ENCODE assay signal across 16 mouse cellular contexts in the genomic region with DNA sequence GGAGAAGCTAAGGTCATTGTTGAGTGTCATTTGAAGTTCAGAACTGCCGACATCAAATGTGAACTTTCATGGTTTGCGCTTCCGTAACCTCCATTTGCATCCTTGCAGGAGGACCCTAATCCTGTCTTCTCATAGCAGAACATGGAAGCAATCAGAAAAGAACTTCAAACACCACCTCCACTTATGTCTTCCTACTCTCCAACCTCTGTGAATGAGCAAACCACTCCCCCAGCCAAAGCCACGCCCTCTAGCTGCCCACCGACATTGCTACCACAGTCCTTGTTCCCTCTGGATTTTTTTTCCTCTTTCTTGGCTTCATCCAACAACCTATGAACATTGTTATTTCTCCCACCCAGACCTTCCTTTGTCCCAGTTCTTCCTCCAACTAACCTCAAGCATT.
"Had no signal": no experiment of that assay in that cellular context is flagged by ENCODE, and none has a peak within 500 bp of the region (broad histone marks: within the 10 kb centered on the region; RNA-seq: fewer than 3 reads in every experiment).

No protein-coding gene starts in this region.

- H3K9ac ChIP-seq: neural tube, embryonic 13.5 days; neural tube, embryonic 15.5 days; stomach, embryonic 15.5 days had no signal

- H3K9me3 ChIP-seq: neural tube, embryonic 13.5 days; neural tube, embryonic 15.5 days; stomach, embryonic 15.5 days had no signal

- H3K4me2 ChIP-seq: neural tube, embryonic 13.5 days; neural tube, embryonic 15.5 days; stomach, embryonic 15.5 days had no signal

- DNase-seq: retina, postnatal 1 day; right cerebral cortex, adult 18-20 months; right cerebral cortex, postnatal 14 days; right cerebral cortex, postnatal 25 days; right cerebral cortex, postnatal 4 days; spleen, adult 18-20 months; thymus, adult 18-20 months; thymus, adult 2 months; thymus, postnatal 14 days; thymus, postnatal 25 days; thymus, postnatal 36 days; thymus, postnatal 4 days had no signal

- H3K27ac ChIP-seq: neural tube, embryonic 13.5 days; neural tube, embryonic 15.5 days; stomach, embryonic 15.5 days; stomach, postnatal 0 days had no signal

- H3K27me3 ChIP-seq: neural tube, embryonic 13.5 days; neural tube, embryonic 15.5 days; stomach, embryonic 15.5 days had no signal

- H3K36me3 ChIP-seq: neural tube, embryonic 13.5 days; neural tube, embryonic 15.5 days; stomach, embryonic 15.5 days had no signal

- H3K4me3 ChIP-seq: neural tube, embryonic 13.5 days; neural tube, embryonic 15.5 days; stomach, embryonic 15.5 days had no signal
